Mouse (Mus musculus) stomach, postnatal 0 days (tissue): ENCODE results near the gene Phf14.

Experiments used
- CTCF ChIP-seq: IDR thresholded peaks from 2 replicates; pipeline ENCODE4 v1.5.1; 2016; ENCODE audit warnings: antibody characterized with exemption, low read depth, mild to moderate bottlenecking, moderate library complexity
- EP300 ChIP-seq: optimal IDR thresholded peaks from 2 replicates; pipeline ENCODE3; 2016; ENCODE audit warnings: antibody characterized with exemption

- TF ChIP-seq CTCF: no peak
- no peak for TF ChIP-seq EP300
These were observed 200.2 kb downstream of the Phf14 start for GRCm38 (mm10) chr6:12107786-12108185.
